Mouse (Mus musculus) left cerebral cortex, postnatal 14 days (tissue): Measurements from ENCODE around the gene Stx4a. TPM values are rescaled to one million over a fixed set of nuclear protein-coding genes. Genes with fewer than 3 reads are reported as not detected.
A peak's percentile ranks its signal among the peaks of the same experiment; 100 is the strongest.
"Not testable (repeated sequence)": the region's sequence is repeated elsewhere in the genome, so short reads cannot be mapped to it uniquely, and the experiment has no call there.

ENCODE experiments used
- DNase-seq, 2 experiments: peaks; one replicate each; pipeline ENCODE4 v3.0.0; 2021 to 2022; ENCODE audit warnings: low spot score in 2 of 2, mixed read lengths in 1 of 2
- intact Hi-C: fragments of 180-260 bp; cut with DNase I; formaldehyde crosslinking; loops from one replicate; pipeline ENCODE4 v1.15.1; 2025
- long read RNA-seq, 2 experiments: library from polyadenylated mRNA; stranded (forward); transcript quantifications; one replicate each; pipeline ENCODE4 v2.0.0; 2021
- total RNA-seq, 2 experiments: library from RNA; stranded (reverse); gene quantifications; 2 replicates each; pipeline ENCODE4 v1.2.3; 2021

The Stx4a gene
- total RNA-seq = 10 to 100 TPM; 50.3 to 55.3 TPM
- long read RNA-seq, experiment 1, partial matches to known transcripts = 1 of 8 reads
- long read RNA-seq, experiment 1, other reads (novel, unspliced or antisense) = 5 of 8 reads
- long read RNA-seq, experiment 2, partial matches to known transcripts = 3 of 9 reads
- long read RNA-seq, experiment 2, other reads (novel, unspliced or antisense) = 5 of 9 reads

DNA sequence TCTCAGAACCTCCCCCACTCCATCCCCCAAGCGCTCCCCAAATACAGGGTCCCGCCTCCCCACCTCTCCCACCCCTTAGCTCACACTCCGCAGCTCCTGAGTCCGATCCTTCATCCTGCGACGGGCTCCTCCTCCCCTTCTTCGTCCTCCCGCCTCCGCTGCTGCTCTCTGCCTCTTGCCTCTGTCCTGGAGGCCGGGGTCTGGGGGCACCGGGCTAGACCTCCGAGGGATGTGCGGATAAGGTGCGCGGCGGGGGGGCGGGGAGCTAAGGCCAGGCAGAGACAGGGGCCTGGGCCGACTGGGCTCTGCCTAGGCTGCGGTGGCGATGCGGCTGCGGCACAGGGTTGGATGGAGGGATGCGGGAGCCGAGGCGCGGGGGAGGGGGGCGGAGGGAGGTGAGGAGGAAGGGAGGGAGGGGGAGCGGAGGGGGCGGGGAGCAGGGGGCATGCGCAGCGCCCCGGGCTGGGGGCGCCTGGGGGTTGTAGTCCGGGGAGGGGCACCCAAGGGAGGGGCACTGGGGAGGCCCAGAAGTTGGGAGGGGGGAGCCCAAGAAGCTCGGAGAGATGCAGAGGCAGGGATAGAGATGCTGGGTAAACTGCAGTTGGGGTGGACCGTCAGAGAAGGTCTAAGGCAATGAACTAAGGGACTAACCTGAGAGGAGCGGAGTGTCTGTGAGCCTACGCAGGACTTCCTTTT lies at the start of gene Stx4a, which contains the start of gene Stx1b:
Gene Stx4a (plus strand): TSS at position 119 of the 696 bp plus-strand sequence.
Gene Stx1b (minus strand): TSS at position 374 of the 696 bp plus-strand sequence.
- intact Hi-C loops = no loop called here
- DNase-seq = peak in 1 of 2 experiments; percentile 76

GRCm38 (mm10) chr7:127775837-127776236 lies 48.3 kb upstream of the Stx4a start:
- DNase-seq, intact Hi-C loops: not testable (repeated sequence)

- DNase-seq = peak; percentile 89
- intact Hi-C loops = no loop called here
Measured at GRCm38 (mm10) chr7:127776426-127776825, 47.7 kb upstream of the Stx4a start, which contains the start of gene Setd1a. Setd1a (plus strand) TSS chr7:127776670.

DNA sequence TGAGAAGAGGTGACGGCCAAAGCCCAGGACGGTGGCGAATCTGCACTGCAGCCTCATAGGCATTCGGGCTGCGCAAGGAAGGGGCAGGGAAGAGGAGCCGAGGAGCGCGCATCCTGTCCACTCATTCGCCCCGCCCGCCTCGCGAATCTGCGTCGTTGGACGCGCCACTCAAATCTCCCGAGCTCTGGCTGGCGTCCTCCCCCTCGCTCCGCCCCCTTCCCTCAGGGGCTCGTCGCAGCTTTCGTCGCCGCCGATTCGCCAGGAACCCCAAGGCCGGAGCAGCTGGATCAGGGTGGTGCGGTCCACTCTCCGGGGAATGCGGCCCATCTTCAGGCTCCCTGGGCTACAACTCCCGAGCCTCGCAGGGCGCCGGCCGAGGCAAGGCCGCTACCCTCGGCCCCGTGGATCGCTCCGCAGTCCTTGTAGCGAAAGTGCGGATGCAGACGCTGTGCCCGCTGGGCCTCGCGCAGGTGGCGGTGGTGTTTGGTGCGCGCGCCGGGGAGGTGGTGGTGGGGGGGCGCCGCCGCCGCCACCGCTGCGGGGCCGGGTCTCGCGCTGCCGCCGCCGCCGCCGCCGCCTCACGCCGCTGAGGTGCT lies 47.1 kb upstream of the Stx4a start:
- intact Hi-C loops = no loop called here
- peak; percentile 97 to 98 for DNase-seq

DNA sequence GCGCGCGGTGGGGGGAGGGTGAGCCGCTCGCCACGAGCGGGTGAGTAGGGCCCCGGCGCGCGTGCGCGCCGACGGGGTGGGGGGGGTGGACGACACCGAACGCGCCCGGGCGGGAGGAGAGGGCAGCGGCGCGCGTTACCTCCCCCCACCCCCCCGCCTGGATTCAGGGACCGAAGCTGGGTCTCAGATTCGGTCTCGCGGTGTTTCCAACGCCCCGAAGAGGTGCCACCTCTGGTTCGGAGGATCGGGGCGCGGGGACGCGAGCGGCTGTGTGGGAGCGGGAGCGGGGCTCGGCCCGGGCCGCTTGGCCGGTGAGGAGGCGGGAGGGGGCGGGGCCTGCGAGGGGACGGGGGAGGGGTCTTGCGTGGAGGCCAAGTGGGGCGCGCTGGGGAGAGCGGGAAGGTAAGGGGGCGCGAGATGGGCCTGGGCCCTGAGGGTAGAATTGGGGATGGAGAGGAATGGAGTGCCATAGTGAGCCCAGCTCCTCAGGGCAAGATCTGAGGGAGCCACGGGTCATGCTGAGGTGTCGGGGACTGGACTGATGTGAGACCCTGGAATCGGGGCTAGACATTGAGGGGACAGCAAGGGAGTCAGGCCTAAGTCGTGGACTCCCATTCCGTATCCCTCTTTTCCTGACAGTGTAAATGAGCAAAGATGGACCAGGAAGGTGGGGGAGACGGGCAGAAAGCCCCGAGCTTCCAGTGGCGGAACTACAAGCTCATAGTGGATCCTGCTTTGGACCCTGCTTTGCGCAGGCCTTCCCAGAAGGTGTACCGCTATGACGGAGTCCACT lies 46.4 kb upstream of the Stx4a start:
- intact Hi-C loops = no loop called here

GRCm38 (mm10) chr7:127778350-127778749 lies 45.7 kb upstream of the Stx4a start:
- DNase-seq = no peak
- intact Hi-C loops = no loop called here

More for the DNA sequence above, 46.4 kb upstream of the Stx4a start:
- no peak for DNase-seq

GRCm38 (mm10) chr7:127785308-127785707 lies 38.8 kb upstream of the Stx4a start, which contains the start of gene Gm49388:
Gm49388 (plus strand) TSS chr7:127785608.
- intact Hi-C loops = no loop called here
- DNase-seq = no peak

- intact Hi-C loops = no loop called here
- no peak for DNase-seq
Measured at GRCm38 (mm10) chr7:127797076-127797845, 26.8 kb upstream of the Stx4a start.

- no peak for DNase-seq
- intact Hi-C loops = no loop called here
Measured at GRCm38 (mm10) chr7:127798591-127798990, 25.5 kb upstream of the Stx4a start.

GRCm38 (mm10) chr7:127799211-127799610 lies 24.9 kb upstream of the Stx4a start:
- DNase-seq = no peak
- intact Hi-C loops = no loop called here

DNA sequence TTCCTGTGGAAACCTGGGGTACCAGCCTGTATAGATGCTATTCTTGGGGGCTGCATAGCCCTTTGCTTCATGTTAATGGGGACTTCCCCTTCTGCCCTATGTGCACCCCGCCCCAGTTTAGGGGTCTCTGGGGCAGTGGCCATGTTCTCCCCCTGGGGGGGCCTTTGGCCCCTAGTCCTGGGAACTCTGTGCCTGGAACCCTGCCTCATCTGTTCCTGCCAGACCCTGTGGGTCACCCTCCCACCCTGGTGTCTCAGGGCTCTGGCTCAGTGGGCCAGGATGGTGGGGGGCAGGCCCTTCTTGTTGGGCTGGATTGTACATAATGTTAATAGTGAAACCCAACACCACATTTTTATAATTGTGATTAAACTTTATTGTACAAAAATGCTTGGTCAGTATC lies 24.4 kb upstream of the Stx4a start:
- no peak for DNase-seq
- intact Hi-C loops = no loop called here

DNA sequence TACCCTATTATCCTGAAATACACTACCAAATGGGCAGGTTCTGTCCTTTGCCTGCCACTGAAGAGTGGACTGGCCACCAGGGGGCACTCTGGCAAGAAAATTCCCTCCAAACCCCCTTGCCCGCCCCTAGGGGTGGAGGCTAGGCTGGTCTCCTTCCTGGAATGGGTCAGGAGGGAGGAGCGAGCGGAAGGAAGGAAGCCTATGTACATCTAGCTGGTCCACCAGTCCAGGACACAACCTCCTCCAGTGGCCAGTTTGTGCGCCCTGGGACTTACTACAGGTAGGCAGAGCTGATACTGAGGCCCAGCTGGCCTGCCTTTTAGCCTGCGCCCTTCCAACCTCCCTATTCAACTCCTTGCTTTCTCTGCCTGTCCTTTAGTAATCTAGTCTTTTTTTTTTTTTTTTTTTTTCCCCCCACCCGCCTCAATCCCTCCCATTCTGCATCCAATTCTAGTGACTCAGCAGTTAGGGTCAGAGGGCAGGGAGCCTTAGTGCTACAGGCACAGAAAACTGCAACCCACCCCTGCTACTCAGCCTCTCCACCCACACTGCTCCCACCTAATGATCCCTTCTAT lies 23.6 kb upstream of the Stx4a start, which contains the start of gene Hsd3b7:
Gene Hsd3b7 (plus strand): TSS at position 170 of the 575 bp plus-strand sequence.
- DNase-seq = peak; percentile 87 to 88
- intact Hi-C loops = no loop called here

GRCm38 (mm10) chr7:127801010-127801621 lies 23.0 kb upstream of the Stx4a start:
- DNase-seq = no peak
- intact Hi-C loops = no loop called here

DNA sequence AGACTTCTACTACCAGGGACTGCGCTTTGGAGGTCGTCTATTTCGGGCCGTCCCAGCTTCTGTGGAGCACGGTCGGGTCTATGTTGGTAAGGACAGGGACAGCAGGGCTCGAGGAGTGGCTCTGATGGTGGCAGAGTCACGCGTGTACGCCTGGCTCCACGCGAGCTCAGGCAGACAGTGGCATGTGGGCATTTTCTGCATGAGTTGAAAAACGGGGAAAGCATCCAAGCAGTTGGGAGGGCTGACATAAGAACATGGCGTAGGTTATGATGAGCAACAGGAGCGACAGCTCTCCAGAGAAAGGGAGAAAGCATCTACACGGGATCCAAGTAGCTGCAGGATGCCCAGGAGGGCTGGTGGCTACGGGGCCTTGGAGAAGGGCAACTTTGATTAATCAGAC lies 21.8 kb upstream of the Stx4a start:
- DNase-seq = no peak
- intact Hi-C loops = no loop called here

GRCm38 (mm10) chr7:127808821-127809220 lies 15.3 kb upstream of the Stx4a start:
- intact Hi-C loops = no loop called here

GRCm38 (mm10) chr7:127809846-127810245 lies 14.2 kb upstream of the Stx4a start:
- DNase-seq = no peak
- intact Hi-C loops = no loop called here

More at GRCm38 (mm10) chr7:127808821-127809220, 15.3 kb upstream of the Stx4a start:
- DNase-seq = no peak

DNA sequence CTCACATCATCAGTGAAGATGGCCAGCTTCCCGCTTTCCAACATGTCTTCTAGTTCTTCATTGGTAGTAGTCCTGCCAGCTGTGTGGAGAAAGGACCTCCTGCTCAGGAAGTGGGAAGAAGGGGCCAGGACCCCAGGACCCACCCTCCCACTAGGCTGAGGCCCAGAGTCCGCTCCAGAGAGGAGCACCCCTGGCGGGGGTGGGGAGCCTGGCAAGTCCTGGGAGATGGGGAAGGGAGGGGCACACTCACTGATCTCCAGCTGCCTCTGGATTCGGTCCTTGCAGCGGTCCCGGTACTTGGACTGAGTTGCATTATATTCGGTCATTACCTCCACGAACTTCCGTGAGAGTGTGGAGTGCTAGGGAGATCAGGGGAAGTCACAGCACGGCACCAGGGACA lies 13.4 kb upstream of the Stx4a start:
- intact Hi-C loops = no loop called here

DNA sequence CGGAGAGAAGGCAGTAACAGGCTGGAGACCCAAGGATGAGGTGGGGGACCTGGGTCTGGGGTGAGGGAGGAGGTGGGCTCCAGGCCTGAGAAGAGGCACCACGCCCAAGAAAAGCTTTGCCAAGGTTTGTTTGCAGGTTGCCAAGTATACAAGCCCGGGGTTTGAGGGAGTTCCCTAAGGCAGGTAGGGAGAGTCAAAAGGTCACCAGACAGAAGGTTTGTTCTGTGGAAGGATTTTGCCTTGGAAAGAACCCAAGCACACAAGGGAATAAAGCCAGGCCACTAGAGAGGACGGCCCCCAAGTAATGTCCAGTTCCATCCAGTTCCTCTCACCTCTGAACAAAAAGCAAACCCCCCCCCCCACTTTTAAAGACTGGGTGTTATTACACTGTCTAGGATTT lies 12.9 kb upstream of the Stx4a start:
- DNase-seq = no peak
- intact Hi-C loops = no loop called here

More for the DNA sequence above, 13.4 kb upstream of the Stx4a start:
- DNase-seq = no peak
